Mouse (Mus musculus) C2C12 (cell line): Measurements from ENCODE around the gene Ywhaq.

Experiments
- CTCF ChIP-seq: IDR thresholded peaks from one replicate; pipeline ENCODE4 v1.5.1; 2011; ENCODE audit not compliant: control insufficient read depth, insufficient read depth, insufficient read length
- FOSL1 ChIP-seq: IDR thresholded peaks from one replicate; pipeline ENCODE4 v1.8.0; 2011; ENCODE audit warnings: mild to moderate bottlenecking, low read length; ENCODE audit not compliant: poor library complexity, insufficient read depth, severe bottlenecking
- MAX ChIP-seq: IDR thresholded peaks from one replicate; pipeline ENCODE4 v1.6.1; 2011; ENCODE audit warnings: mild to moderate bottlenecking, control low read depth
- MYOD1 ChIP-seq: IDR thresholded peaks from one replicate; pipeline ENCODE4 v1.6.1; 2011; ENCODE audit warnings: low read depth; ENCODE audit not compliant: control insufficient read depth, insufficient read length
- MYOG ChIP-seq: IDR thresholded peaks from one replicate; pipeline ENCODE4 v1.6.1; 2011; ENCODE audit not compliant: control insufficient read depth, insufficient read length; ENCODE audit errors: extremely low read depth
- USF1 ChIP-seq: IDR thresholded peaks from one replicate; pipeline ENCODE4 v1.6.1; 2011; ENCODE audit warnings: low read depth, mild to moderate bottlenecking, control low read depth, moderate library complexity

GRCm38 (mm10) chr12:21373820-21374475 is 43.5 kb downstream of the Ywhaq start:
- no peak for TF ChIP-seq CTCF
- TF ChIP-seq MYOD1 = no peak
- no peak for TF ChIP-seq MAX
- TF ChIP-seq MYOG = no peak
- no peak for TF ChIP-seq USF1
- no peak for TF ChIP-seq FOSL1
